Mouse (Mus musculus): ENCODE measurements around the gene Rasl10a.

GRCm38 (mm10) chr11:5058783-5059182, 855 bp downstream of the Rasl10a start:
- TF ChIP-seq CTCF (IDR thresholded peaks at IDR 0.05; ENCODE audit: low read depth), result no peak
- TF ChIP-seq EP300 (IDR thresholded peaks at IDR 0.05; ENCODE audit: low read depth), result no peak
